Mouse (Mus musculus): ENCODE data around the gene Cdh16. TPM values are rescaled to one million over a fixed set of nuclear protein-coding genes. Genes with fewer than 3 reads are reported as not detected.
A peak's percentile ranks its signal among the peaks of the same experiment; 100 is the strongest.
"Not testable (repeated sequence)": the region's sequence is repeated elsewhere in the genome, so short reads cannot be mapped to it uniquely, and the experiment has no call there.

Cdh16 gene
- polyA plus RNA-seq, 1 experiment from 2014 or later: not detected

- DNase-seq (ENCODE audit: low spot score): no peak
- Histone ChIP-seq H3K4me3 (ENCODE audit: low read depth, low read length) (no peak overlapping the region), H3K27ac (ENCODE audit: low read depth, low read length) (no peak overlapping the region), H3K27me3 (replicated peaks; ENCODE audit: control insufficient read depth, insufficient read depth, low read length) (no peaks in the 10 kb centered on the region), H3K4me2 (ENCODE audit: low read length) (no peak overlapping the region), H3K4me1 (ENCODE audit: control insufficient read depth, insufficient read depth, low read length) (peaks cover 9% of the 10 kb centered on the region), H3K9ac (ENCODE audit: low read length) (no peak overlapping the region), H3K9me3 (replicated peaks; ENCODE audit: control insufficient read depth, low read length) (no peaks in the 10 kb centered on the region), H3K36me3 (ENCODE audit: control insufficient read depth, insufficient read depth, low read length) (peaks cover 31% of the 10 kb centered on the region)
- no peak for ATAC-seq
- WGBS: 94% methylated on average over 19 of the region's 19 CpGs
Observed at GRCm38 (mm10) chr8:104594611-104595362, 29.4 kb downstream of the Cdh16 start.

GRCm38 (mm10) chr8:104593536-104594325 is 30.5 kb downstream of the Cdh16 start:
- H3K27me3 ChIP-seq (replicated peaks; ENCODE audit: control insufficient read depth, insufficient read depth, low read length): no peaks in the 10 kb centered on the region
- WGBS: 95% methylated on average over 31 of the region's 31 CpGs
- no peaks in the 10 kb centered on the region for H3K9me3 ChIP-seq (replicated peaks; ENCODE audit: control insufficient read depth, low read length)
- peaks cover 9% of the 10 kb centered on the region for H3K4me1 ChIP-seq (ENCODE audit: control insufficient read depth, insufficient read depth, low read length)
- no peak overlapping the region for H3K27ac ChIP-seq (ENCODE audit: low read depth, low read length)
- H3K9ac ChIP-seq (ENCODE audit: low read length): no peak overlapping the region
- H3K4me2 ChIP-seq (ENCODE audit: low read length): no peak overlapping the region
- H3K36me3 ChIP-seq (ENCODE audit: control insufficient read depth, insufficient read depth, low read length): peaks cover 31% of the 10 kb centered on the region
- no peak overlapping the region for H3K4me3 ChIP-seq (ENCODE audit: low read depth, low read length)
- DNase-seq (ENCODE audit: low spot score) (no peak), ATAC-seq (no peak)

- H3K4me3 ChIP-seq (ENCODE audit: low read depth, low read length): no peak overlapping the region
- no peak overlapping the region for H3K9ac ChIP-seq (ENCODE audit: low read length)
- DNase-seq (ENCODE audit: low spot score) (no peak), ATAC-seq (no peak)
- peaks cover 31% of the 10 kb centered on the region for H3K36me3 ChIP-seq (ENCODE audit: control insufficient read depth, insufficient read depth, low read length)
- H3K4me2 ChIP-seq (ENCODE audit: low read length): no peak overlapping the region
- H3K27me3 ChIP-seq (replicated peaks; ENCODE audit: control insufficient read depth, insufficient read depth, low read length): no peaks in the 10 kb centered on the region
- peaks cover 9% of the 10 kb centered on the region for H3K4me1 ChIP-seq (ENCODE audit: control insufficient read depth, insufficient read depth, low read length)
- 79% methylated on average over 6 of the region's 6 CpGs for WGBS
- H3K27ac ChIP-seq (ENCODE audit: low read depth, low read length): no peak overlapping the region
- H3K9me3 ChIP-seq (replicated peaks; ENCODE audit: control insufficient read depth, low read length): no peaks in the 10 kb centered on the region
Observed at GRCm38 (mm10) chr8:104592566-104592965, 31.6 kb downstream of the Cdh16 start.

- Histone ChIP-seq H3K4me2 (ENCODE audit: low read length) (peak overlapping the region; percentile 79), H3K4me3 (ENCODE audit: low read depth, low read length) (peak overlapping the region; percentile 73), H3K4me1 (ENCODE audit: control insufficient read depth, insufficient read depth, low read length) (peaks cover 9% of the 10 kb centered on the region), H3K9ac (ENCODE audit: low read length) (peak overlapping the region; percentile 76), H3K27ac (ENCODE audit: low read depth, low read length) (0 out of 2 replicates have a peak overlapping the region, but pooled peaks have one; percentile 79), H3K9me3 (replicated peaks; ENCODE audit: control insufficient read depth, low read length) (no peaks in the 10 kb centered on the region), H3K27me3 (replicated peaks; ENCODE audit: control insufficient read depth, insufficient read depth, low read length) (no peaks in the 10 kb centered on the region), H3K36me3 (ENCODE audit: control insufficient read depth, insufficient read depth, low read length) (peaks cover 31% of the 10 kb centered on the region)
- ATAC-seq: no peak
- no peak for DNase-seq (ENCODE audit: low spot score)
- 6% methylated on average over 9 of the region's 9 CpGs for WGBS
Observed at GRCm38 (mm10) chr8:104591856-104592255, 32.3 kb downstream of the Cdh16 start.

- ATAC-seq (peak; percentile 99), DNase-seq (ENCODE audit: low spot score) (peak; percentile 96)
- Histone ChIP-seq H3K4me1 (ENCODE audit: control insufficient read depth, insufficient read depth, low read length) (peaks cover 9% of the 10 kb centered on the region), H3K9me3 (replicated peaks; ENCODE audit: control insufficient read depth, low read length) (no peaks in the 10 kb centered on the region), H3K4me3 (ENCODE audit: low read depth, low read length) (peak within 1 kb of the TSS; percentile 73), H3K9ac (ENCODE audit: low read length) (peak within 1 kb of the TSS; percentile 76), H3K27ac (ENCODE audit: low read depth, low read length) (peak within 1 kb of the TSS; percentile 79), H3K36me3 (ENCODE audit: control insufficient read depth, insufficient read depth, low read length) (peaks cover 28% of the 10 kb centered on the region), H3K4me2 (ENCODE audit: low read length) (peak within 1 kb of the TSS; percentile 79), H3K27me3 (replicated peaks; ENCODE audit: control insufficient read depth, insufficient read depth, low read length) (no peaks in the 10 kb centered on the region)
- WGBS: under 1% methylated on average over 44 of the region's 44 CpGs
Observed at GRCm38 (mm10) chr8:104591133-104591834, 32.9 kb downstream of the Cdh16 start, which contains the start of gene Pdp2. Pdp2 (plus strand) TSS chr8:104591451.

- ATAC-seq (no peak), DNase-seq (ENCODE audit: low spot score) (no peak)
- no peak overlapping the region for H3K4me2 ChIP-seq (ENCODE audit: low read length)
- no peak overlapping the region for H3K27ac ChIP-seq (ENCODE audit: low read depth, low read length)
- H3K9ac ChIP-seq (ENCODE audit: low read length): no peak overlapping the region
- H3K4me3 ChIP-seq (ENCODE audit: low read depth, low read length): no peak overlapping the region
- H3K9me3 ChIP-seq (replicated peaks; ENCODE audit: control insufficient read depth, low read length): no peaks in the 10 kb centered on the region
- peaks cover 9% of the 10 kb centered on the region for H3K4me1 ChIP-seq (ENCODE audit: control insufficient read depth, insufficient read depth, low read length)
- 95% methylated on average over 3 of the region's 3 CpGs for WGBS
- H3K36me3 ChIP-seq (ENCODE audit: control insufficient read depth, insufficient read depth, low read length): peaks cover 19% of the 10 kb centered on the region
- H3K27me3 ChIP-seq (replicated peaks; ENCODE audit: control insufficient read depth, insufficient read depth, low read length): no peaks in the 10 kb centered on the region
Observed at GRCm38 (mm10) chr8:104590284-104590683, 33.9 kb downstream of the Cdh16 start.

GRCm38 (mm10) chr8:104584522-104584921 is 39.7 kb downstream of the Cdh16 start:
- no peak for ATAC-seq
- no peak overlapping the region for H3K9ac ChIP-seq (ENCODE audit: low read length)
- WGBS: 69% methylated on average over 1 of the region's 1 CpGs
- H3K9me3 ChIP-seq (replicated peaks; ENCODE audit: control insufficient read depth, low read length): peaks cover 5% of the 10 kb centered on the region; the same call in 1 of the 2 replicates
- H3K4me3 ChIP-seq (ENCODE audit: low read depth, low read length): no peak overlapping the region
- H3K27me3 ChIP-seq (replicated peaks; ENCODE audit: control insufficient read depth, insufficient read depth, low read length): no peaks in the 10 kb centered on the region
- no peak overlapping the region for H3K4me2 ChIP-seq (ENCODE audit: low read length)
- H3K4me1 ChIP-seq (ENCODE audit: control insufficient read depth, insufficient read depth, low read length): no peaks in the 10 kb centered on the region
- no peak overlapping the region for H3K27ac ChIP-seq (ENCODE audit: low read depth, low read length)
- H3K36me3 ChIP-seq (ENCODE audit: control insufficient read depth, insufficient read depth, low read length): no peaks in the 10 kb centered on the region
- DNase-seq (ENCODE audit: low spot score): no peak

- not testable (repeated sequence) for H3K36me3 ChIP-seq (ENCODE audit: control insufficient read depth, insufficient read depth, low read length); H3K4me2 ChIP-seq (ENCODE audit: low read length); H3K27me3 ChIP-seq (replicated peaks; ENCODE audit: control insufficient read depth, insufficient read depth, low read length); H3K27ac ChIP-seq (ENCODE audit: low read depth, low read length); DNase-seq (ENCODE audit: low spot score); H3K9ac ChIP-seq (ENCODE audit: low read length); ATAC-seq; H3K4me1 ChIP-seq (ENCODE audit: control insufficient read depth, insufficient read depth, low read length); H3K4me3 ChIP-seq (ENCODE audit: low read depth, low read length); H3K9me3 ChIP-seq (replicated peaks; ENCODE audit: control insufficient read depth, low read length)
- 81% methylated on average over 17 of the region's 17 CpGs for WGBS
Observed at GRCm38 (mm10) chr8:104577606-104578005, 46.6 kb downstream of the Cdh16 start.

All from forebrain, embryonic 14.5 days (tissue).